Mouse (Mus musculus) Patski (cell line): ENCODE results near the gene Apobec2. TPM values are rescaled to one million over a fixed set of nuclear protein-coding genes. Genes with fewer than 3 reads are reported as not detected.
A peak's percentile ranks its signal among the peaks of the same experiment; 100 is the strongest.

ENCODE experiments used
- ATAC-seq: fragments of 100-300 bp; one replicate; pipeline ENCODE4 v1.8.0; 2021
- CTCF ChIA-PET: fragments of 350-600 bp; sonication (Branson Sonifier 250); formaldehyde crosslinking; loops from one replicate; lab custom pipeline; 2022; ENCODE audit warnings: inconsistent platforms; lab: Charles Lee
- POLR2A ChIA-PET: fragments of 350-600 bp; sonication (Branson Sonifier 250); formaldehyde crosslinking; loops from one replicate; lab custom pipeline; 2022; ENCODE audit warnings: antibody characterized with exemption, inconsistent platforms; lab: Charles Lee
- DNase-seq: peaks from one replicate; pipeline ENCODE4 v3.0.0-alpha.2; 2011; ENCODE audit warnings: low read depth, low spot score
- H3K27me3 ChIP-seq: fragments of 371-371 bp; one replicate; pipeline ENCODE4 v1.5.1; 2021
- CTCF ChIP-seq: fragments of 100-300 bp; IDR thresholded peaks from one replicate; pipeline ENCODE4 v1.5.1; 2021
- in situ Hi-C: fragments of 300-500 bp; cut with MboI; formaldehyde crosslinking; loops from 3 replicates; pipeline ENCODE4 v1.11.1; 2018; ENCODE audit warnings: low pct_unique_long_range_greater_than_20kb, mixed read lengths
- polyA plus RNA-seq: library from polyadenylated mRNA; unstranded; gene quantifications from one replicate; pipeline ENCODE4 v1.2.3, GENCODE M21; 2021

Apobec2 gene
- polyA plus RNA-seq, 1 experiment from 2014 or later, result 0.10 TPM

GRCm38 (mm10) chr17:48425823-48426612 is 6.7 kb downstream of the Apobec2 start:
- in situ Hi-C loops, result no loop called here
- no peaks in the 10 kb centered on the region for H3K27me3 ChIP-seq
- ChIA-PET CTCF (interaction anchor here (0.9 kb wide), 1 partner anchor 16 kb away, joined by 3 read pairs; no protein-coding TSS in a partner anchor), POLR2A (no interaction called here)
- DNase-seq, result no peak
- ATAC-seq, result no peak
- no peak for TF ChIP-seq CTCF

GRCm38 (mm10) chr17:48424237-48424636 is 8.5 kb downstream of the Apobec2 start:
- ChIA-PET CTCF (no interaction called here), POLR2A (no interaction called here)
- DNase-seq (no peak), ATAC-seq (no peak)
- in situ Hi-C loops, result no loop called here
- H3K27me3 ChIP-seq, result no peaks in the 10 kb centered on the region
- no peak for TF ChIP-seq CTCF

GRCm38 (mm10) chr17:48419571-48419970 is 13.2 kb downstream of the Apobec2 start:
- ChIA-PET POLR2A (no interaction called here), CTCF (interaction anchor here (1.9 kb wide), 1 partner anchor 48 kb away, joined by 5 read pairs; no protein-coding TSS in a partner anchor)
- H3K27me3 ChIP-seq, result no peaks in the 10 kb centered on the region
- TF ChIP-seq CTCF, result no peak
- in situ Hi-C loops, result loop anchor here (10.0 kb wide), 1 partner anchor 985 kb away; no protein-coding TSS in a partner anchor
- ATAC-seq (no peak), DNase-seq (no peak)

- DNase-seq, result no peak
- ATAC-seq, result no peak
- no peaks in the 10 kb centered on the region for H3K27me3 ChIP-seq
- POLR2A ChIA-PET, result no interaction called here
- in situ Hi-C loops, result loop anchor here (10.0 kb wide), 1 partner anchor 986 kb away; no protein-coding TSS in a partner anchor
- CTCF ChIA-PET, result interaction anchor here (1.4 to 1.9 kb wide), 2 partner anchors 49 to 183 kb away, joined by 4 to 5 read pairs; no protein-coding TSS in a partner anchor
- TF ChIP-seq CTCF, result no peak
Measured at GRCm38 (mm10) chr17:48418781-48419180, 13.9 kb downstream of the Apobec2 start.

GRCm38 (mm10) chr17:48418174-48418573 is 14.6 kb downstream of the Apobec2 start:
- in situ Hi-C loops, result loop anchor here (10.0 kb wide), 1 partner anchor 987 kb away; no protein-coding TSS in a partner anchor
- ChIA-PET CTCF (interaction anchor here (1.4 to 1.9 kb wide), 2 partner anchors 49 to 184 kb away, joined by 4 to 5 read pairs; no protein-coding TSS in a partner anchor), POLR2A (no interaction called here)
- TF ChIP-seq CTCF, result no peak
- ATAC-seq (peak; percentile 27), DNase-seq (no peak)
- no peaks in the 10 kb centered on the region for H3K27me3 ChIP-seq

GRCm38 (mm10) chr17:48417521-48417920 is 15.2 kb downstream of the Apobec2 start:
- in situ Hi-C loops, result loop anchor here (10.0 kb wide), 1 partner anchor 987 kb away; no protein-coding TSS in a partner anchor
- no peak for TF ChIP-seq CTCF
- POLR2A ChIA-PET, result no interaction called here
- no peak for DNase-seq
- H3K27me3 ChIP-seq, result no peaks in the 10 kb centered on the region
- CTCF ChIA-PET, result interaction anchor here (1.4 to 1.9 kb wide), 2 partner anchors 50 to 185 kb away, joined by 4 to 5 read pairs; no protein-coding TSS in a partner anchor
- no peak for ATAC-seq

- DNase-seq (no peak), ATAC-seq (peak; percentile 95)
- in situ Hi-C loops, result loop anchor here (10.0 kb wide), 1 partner anchor 988 kb away; no protein-coding TSS in a partner anchor
- POLR2A ChIA-PET, result interaction anchor here (0.7 kb wide), 1 partner anchor 43 kb away, joined by 3 read pairs; no protein-coding TSS in a partner anchor
- no peaks in the 10 kb centered on the region for H3K27me3 ChIP-seq
- peak; percentile 81 for TF ChIP-seq CTCF
- CTCF ChIA-PET, result no interaction called here
Measured at GRCm38 (mm10) chr17:48416425-48417195, 16.1 kb downstream of the Apobec2 start.

- TF ChIP-seq CTCF, result no peak
- ChIA-PET POLR2A (no interaction called here), CTCF (no interaction called here)
- DNase-seq (no peak), ATAC-seq (no peak)
- in situ Hi-C loops, result loop anchor here (10.0 kb wide), 1 partner anchor 989 kb away; no protein-coding TSS in a partner anchor
- H3K27me3 ChIP-seq, result no peaks in the 10 kb centered on the region
Measured at GRCm38 (mm10) chr17:48416011-48416410, 16.7 kb downstream of the Apobec2 start.

GRCm38 (mm10) chr17:48411241-48411640 is 21.5 kb downstream of the Apobec2 start:
- CTCF ChIA-PET, result interaction anchor here (0.8 to 1.0 kb wide), 2 partner anchors 23 to 56 kb away, joined by 3 to 4 read pairs; no protein-coding TSS in a partner anchor
- no peak for DNase-seq

More at GRCm38 (mm10) chr17:48411241-48411640, 21.5 kb downstream of the Apobec2 start:
- in situ Hi-C loops, result loop anchor here (5.0 to 10.0 kb wide), 2 partner anchors 191 to 994 kb away; no protein-coding TSS in a partner anchor
- no peak for ATAC-seq
- POLR2A ChIA-PET, result interaction anchor here (0.6 kb wide), 1 partner anchor 448 kb away, joined by 3 read pairs; no protein-coding TSS in a partner anchor
- no peaks in the 10 kb centered on the region for H3K27me3 ChIP-seq
- TF ChIP-seq CTCF, result no peak
